Mouse (Mus musculus): Measurements from ENCODE around the gene Iqsec3.

Gene Iqsec3

GRCm38 (mm10) chr6:121363956-121364355, 109.5 kb downstream of the Iqsec3 start:
- peak; percentile 61 for DNase-seq

GRCm38 (mm10) chr6:121363061-121363460, 110.4 kb downstream of the Iqsec3 start:
- DNase-seq: no peak

- DNase-seq: no peak
Observed at GRCm38 (mm10) chr6:121357232-121357631, 116.2 kb downstream of the Iqsec3 start.

GRCm38 (mm10) chr6:121356041-121356440, 117.4 kb downstream of the Iqsec3 start:
- DNase-seq: no peak

GRCm38 (mm10) chr6:121352276-121352675, 121.2 kb downstream of the Iqsec3 start:
- DNase-seq: no peak

- no peak for DNase-seq
Observed at GRCm38 (mm10) chr6:121346428-121346827, 127.0 kb downstream of the Iqsec3 start.

GRCm38 (mm10) chr6:121344329-121344728, 129.1 kb downstream of the Iqsec3 start:
- no peak for DNase-seq

- DNase-seq: peak; percentile 25
Observed at GRCm38 (mm10) chr6:121343771-121344123, 129.7 kb downstream of the Iqsec3 start.

- DNase-seq: peak; percentile 45
Observed at GRCm38 (mm10) chr6:121343026-121343770, 130.3 kb downstream of the Iqsec3 start, which contains the start of gene Slc6a12. Slc6a12 (plus strand) TSS chr6:121343076.

GRCm38 (mm10) chr6:121341650-121342049, 131.8 kb downstream of the Iqsec3 start:
- DNase-seq: no peak

- DNase-seq: no peak
Observed at GRCm38 (mm10) chr6:121338519-121338896, 135.0 kb downstream of the Iqsec3 start.

GRCm38 (mm10) chr6:121337770-121338518, 135.5 kb downstream of the Iqsec3 start:
- DNase-seq: peak; percentile 87

- DNase-seq: no peak
Observed at GRCm38 (mm10) chr6:121337229-121337628, 136.2 kb downstream of the Iqsec3 start.

- no peak for DNase-seq
Observed at GRCm38 (mm10) chr6:121336558-121336957, 136.9 kb downstream of the Iqsec3 start.

- DNase-seq: no peak
Observed at GRCm38 (mm10) chr6:121335841-121336240, 137.6 kb downstream of the Iqsec3 start.

GRCm38 (mm10) chr6:121329848-121330508, 143.5 kb downstream of the Iqsec3 start:
- DNase-seq: peak; percentile 72

GRCm38 (mm10) chr6:121328417-121328884, 145.0 kb downstream of the Iqsec3 start:
- DNase-seq: no peak

GRCm38 (mm10) chr6:121326486-121327069, 146.9 kb downstream of the Iqsec3 start:
- no peak for DNase-seq

- DNase-seq: no peak
Observed at GRCm38 (mm10) chr6:121325740-121326139, 147.7 kb downstream of the Iqsec3 start.

GRCm38 (mm10) chr6:121325298-121325697, 148.2 kb downstream of the Iqsec3 start:
- DNase-seq: no peak
